24 mouse cellular contexts compared by ENCODE assay signal in the genomic region with DNA sequence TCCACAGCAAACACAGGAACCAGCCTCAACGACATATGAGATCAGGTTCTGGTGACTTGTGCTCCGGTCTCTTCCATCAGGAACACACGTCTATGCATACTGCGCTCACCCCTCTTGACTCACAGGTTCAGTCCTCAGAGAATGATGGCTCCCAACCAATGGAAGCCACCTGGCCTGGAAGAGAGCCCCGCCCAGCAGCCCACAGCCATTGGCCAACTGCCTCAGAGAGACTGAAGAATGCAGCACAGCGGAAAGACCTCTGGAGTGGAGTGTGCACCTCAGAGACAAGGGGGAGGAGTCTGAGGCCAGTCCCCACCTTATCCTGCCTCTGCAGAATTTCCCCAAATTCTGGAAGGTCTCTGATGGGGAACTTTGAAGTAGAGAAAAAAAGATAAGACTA. TPM values are rescaled to one million over a fixed set of nuclear protein-coding genes. Genes with fewer than 3 reads are reported as not detected.
DNase-seq lines count a peak whose midpoint lies in the region; ATAC-seq and TF ChIP-seq lines count a peak whose summit lies in the region.
"Had no signal": no experiment of that assay in that cellular context is flagged by ENCODE, and none has a peak within 500 bp of the region (broad histone marks: within the 10 kb centered on the region; RNA-seq: fewer than 3 reads in every experiment).

No protein-coding gene starts in this region.

- no peak overlapping the region for H3K4me2 ChIP-seq in heart, embryonic 11.5 days
- no peak overlapping the region for H3K4me2 ChIP-seq in lung, embryonic 14.5 days
- H3K4me2 ChIP-seq: embryonic facial prominence, embryonic 12.5 days; forebrain, embryonic 12.5 days; hindbrain, embryonic 13.5 days had no signal

- TF ChIP-seq CTCF in lung, embryonic 14.5 days (IDR thresholded peaks at IDR 0.05; ENCODE audit: low read depth): no peak

- no peaks in the 10 kb centered on the region for H3K36me3 ChIP-seq in heart, embryonic 11.5 days (ENCODE audit: control insufficient read depth, insufficient read depth, low read length)
- H3K36me3 ChIP-seq in lung, embryonic 14.5 days (ENCODE audit: insufficient read depth): no peaks in the 10 kb centered on the region
- H3K36me3 ChIP-seq: embryonic facial prominence, embryonic 12.5 days; forebrain, embryonic 12.5 days; hindbrain, embryonic 13.5 days had no signal

- H3K9ac ChIP-seq in heart, embryonic 11.5 days (ENCODE audit: low read depth, low read length): no peak overlapping the region
- H3K9ac ChIP-seq in lung, embryonic 14.5 days: no peak overlapping the region
- H3K9ac ChIP-seq: embryonic facial prominence, embryonic 12.5 days; forebrain, embryonic 12.5 days; hindbrain, embryonic 13.5 days had no signal

- ATAC-seq in heart, embryonic 11.5 days (replicated peaks; ENCODE audit: insufficient number of reproducible peaks, low FRiP score, low TSS enrichment): 0 out of 2 replicates have a peak, but pooled peaks have one; percentile 36
- ATAC-seq in lung, embryonic 14.5 days (ENCODE audit: insufficient read depth): peak; percentile 22; the same call in 1 of the 2 replicates

- H3K9me3 ChIP-seq in heart, embryonic 11.5 days (replicated peaks; ENCODE audit: control insufficient read depth, low read length): no peaks in the 10 kb centered on the region
- no peaks in the 10 kb centered on the region for H3K9me3 ChIP-seq in lung, embryonic 14.5 days (ENCODE audit: low read depth, low read length)
- H3K9me3 ChIP-seq: embryonic facial prominence, embryonic 12.5 days; forebrain, embryonic 12.5 days; hindbrain, embryonic 13.5 days had no signal

- DNase-seq in heart, adult 8-10 months (ENCODE audit: low spot score): no peak
- DNase-seq in lung, embryonic 14.5 days: peak; percentile 19
- no peak for DNase-seq in lung, postnatal 14 days
- DNase-seq in ES-CJ7 (ENCODE audit: low read depth, low spot score) (peak; percentile 48), ZHBTc4 (ENCODE audit: low read depth, low spot score) (peak; percentile 82)
- no peak for DNase-seq in kidney, adult 18-20 months
- DNase-seq in yolk sac, embryonic 10.5 days (ENCODE audit: low spot score): no peak
- DNase-seq: adrenal gland, postnatal 10 days; cerebellum, adult 11 months; cerebellum, adult 8-10 months; cerebellum, postnatal 14 days; embryo, embryonic 11 days; gastrocnemius, adult 2 months; gastrocnemius, postnatal 25 days; heart, postnatal 10 days; heart, postnatal 4 days had no signal

- no peak overlapping the region for H3K27ac ChIP-seq in heart, embryonic 11.5 days (ENCODE audit: low read depth, low read length)
- H3K27ac ChIP-seq in lung, embryonic 14.5 days (ENCODE audit: low read depth): no peak overlapping the region
- H3K27ac ChIP-seq: embryonic facial prominence, embryonic 12.5 days; forebrain, embryonic 12.5 days; gastrocnemius, adult 2 months; hindbrain, embryonic 13.5 days; hindbrain, postnatal 0 days had no signal

- no peak overlapping the region for H3K4me3 ChIP-seq in heart, embryonic 11.5 days (ENCODE audit: low read depth, low read length)
- H3K4me3 ChIP-seq in lung, embryonic 14.5 days (ENCODE audit: low read depth, low read length): no peak overlapping the region
- H3K4me3 ChIP-seq: embryonic facial prominence, embryonic 12.5 days; forebrain, embryonic 12.5 days; gastrocnemius, adult 2 months; hindbrain, embryonic 13.5 days had no signal

- H3K4me1 ChIP-seq in heart, embryonic 11.5 days (ENCODE audit: control insufficient read depth, insufficient read depth, low read length): peaks cover 7% of the 10 kb centered on the region
- peaks cover 7% of the 10 kb centered on the region; the same call in 1 of the 2 replicates for H3K4me1 ChIP-seq in lung, embryonic 14.5 days (ENCODE audit: insufficient read depth)

- 79% methylated on average over 6 of the region's 6 CpGs for WGBS in heart, embryonic 11.5 days (ENCODE audit: insufficient replicate concordance)
- 67% methylated on average over 6 of the region's 6 CpGs for WGBS in lung, embryonic 14.5 days

- H3K27me3 ChIP-seq in heart, embryonic 11.5 days (ENCODE audit: control insufficient read depth, insufficient read depth, low read length): no peaks in the 10 kb centered on the region
- no peaks in the 10 kb centered on the region for H3K27me3 ChIP-seq in lung, embryonic 14.5 days (ENCODE audit: insufficient read depth, low read length)
- H3K27me3 ChIP-seq: embryonic facial prominence, embryonic 12.5 days; forebrain, embryonic 12.5 days had no signal

RNA-seq across cellular contexts. Expression of gene Tekt5, which starts 36.0 kb away (rescaled TPM):
- 0.17 and 0.23 TPM in 2 replicates for polyA plus RNA-seq in heart, embryonic 11.5 days (2014; fragmentation: Nextera tagmentation; extraction: Ambion mirVana)
- under 1 TPM in 1 of 4 experiments, not detected in 3; 0.22 TPM for total RNA-seq in heart, adult 8-10 months (2022)
- polyA plus RNA-seq in lung, embryonic 14.5 days (2014; fragmentation: Nextera tagmentation; extraction: Ambion mirVana): 0.67 and 1.2 TPM in 2 replicates
- total RNA-seq: common myeloid progenitor, adult 5-6 weeks; gastrocnemius, adult 2 months; gastrocnemius, postnatal 25 days; granulocyte monocyte progenitor cell, adult 5-6 weeks had no signal
- polyA plus RNA-seq: C2C12; embryonic facial prominence, embryonic 12.5 days had no signal

RNA-seq across cellular contexts. Expression of gene Emp2, which starts 45.5 kb away (rescaled TPM):
- 21.9 and 24.7 TPM in 2 replicates for polyA plus RNA-seq in heart, embryonic 11.5 days (2014; fragmentation: Nextera tagmentation; extraction: Ambion mirVana)
- total RNA-seq in heart, adult 8-10 months (2022): 10 to 100 TPM; 32.6 to 40.9 (median 37.7) TPM
- 38.3 and 44.6 TPM in 2 replicates for polyA plus RNA-seq in lung, embryonic 14.5 days (2014; fragmentation: Nextera tagmentation; extraction: Ambion mirVana)
- total RNA-seq: common myeloid progenitor, adult 5-6 weeks; granulocyte monocyte progenitor cell, adult 5-6 weeks had no signal

RNA-seq across cellular contexts. Expression of gene Nubp1, which starts 52.5 kb away (rescaled TPM):
- polyA plus RNA-seq in heart, embryonic 11.5 days (2014; fragmentation: Nextera tagmentation; extraction: Ambion mirVana): 47.2 and 49.8 TPM in 2 replicates
- 10 to 100 TPM in 1 of 4 experiments, 1 to 10 TPM in 3; 7.0 to 10.0 (median 8.5) TPM for total RNA-seq in heart, adult 8-10 months (2022)
- 82.8 and 83.6 TPM in 2 replicates for polyA plus RNA-seq in lung, embryonic 14.5 days (2014; fragmentation: Nextera tagmentation; extraction: Ambion mirVana)

Comparison
In these comparisons a context has a peak if more than half of its experiments do, and no peak if none do; other contexts are left out.
1. DNase-seq: peak in lung, embryonic 14.5 days (single experiment), ES-CJ7 (single experiment) and ZHBTc4 (single experiment); none in heart, adult 8-10 months (single experiment), lung, postnatal 14 days (single experiment), kidney, adult 18-20 months (single experiment) and yolk sac, embryonic 10.5 days (single experiment).